Mouse (Mus musculus) kidney, adult 9 months (tissue): ENCODE measurements at regions not wholly inside any gene's neighbourhood (a gene's known extent, or its start where the extent isn't known, plus 50 kb on each side); places are given as distances from the start of the nearest gene placed in this dataset.
"Not testable (repeated sequence)": the region's sequence is repeated elsewhere in the genome, so short reads cannot be mapped to it uniquely, and the experiment has no call there.

Experiments used
- DNase-seq: peaks from one replicate; pipeline ENCODE4 v3.0.0; 2022

- DNase-seq: no peak
Measured at GRCm38 (mm10) chr9:86095460-86095859, 253.3 kb downstream of the Tpbg start.

- peak; percentile 72 for DNase-seq
Measured at GRCm38 (mm10) chr9:86096246-86096645, 254.1 kb downstream of the Tpbg start.

- no peak for DNase-seq
Measured at GRCm38 (mm10) chr9:86099325-86099724, 257.1 kb downstream of the Tpbg start.

GRCm38 (mm10) chr9:86101360-86102086, 259.3 kb downstream of the Tpbg start:
- DNase-seq: no peak

- no peak for DNase-seq
Measured at GRCm38 (mm10) chr9:86103607-86104006, 261.4 kb downstream of the Tpbg start.

GRCm38 (mm10) chr9:86104664-86105063, 262.5 kb downstream of the Tpbg start:
- no peak for DNase-seq

- no peak for DNase-seq
Measured at GRCm38 (mm10) chr9:86105851-86106250, 263.7 kb downstream of the Tpbg start.

GRCm38 (mm10) chr9:86109906-86110305, 267.7 kb downstream of the Tpbg start:
- DNase-seq: no peak

GRCm38 (mm10) chr9:86119370-86119769, 277.2 kb downstream of the Tpbg start:
- DNase-seq: no peak

- DNase-seq: not testable (repeated sequence)
Measured at GRCm38 (mm10) chr9:86135617-86136016, 293.4 kb downstream of the Tpbg start.

GRCm38 (mm10) chr9:86145903-86146302, 303.7 kb downstream of the Tpbg start:
- no peak for DNase-seq

GRCm38 (mm10) chr9:86160316-86160715, 304.4 kb downstream of the Ube2cbp start:
- no peak for DNase-seq

- DNase-seq: peak; percentile 2
Measured at GRCm38 (mm10) chr9:86166362-86167067, 298.2 kb downstream of the Ube2cbp start.

- DNase-seq: no peak
Measured at GRCm38 (mm10) chr9:86170756-86171155, 294.0 kb downstream of the Ube2cbp start.

GRCm38 (mm10) chr9:86186751-86187747, 277.7 kb downstream of the Ube2cbp start:
- no peak for DNase-seq

- no peak for DNase-seq
Measured at GRCm38 (mm10) chr9:86188873-86189272, 275.9 kb downstream of the Ube2cbp start.

GRCm38 (mm10) chr9:86205041-86205440, 259.7 kb downstream of the Ube2cbp start:
- DNase-seq: no peak

- no peak for DNase-seq
Measured at GRCm38 (mm10) chr9:86208334-86208925, 256.3 kb downstream of the Ube2cbp start.

GRCm38 (mm10) chr9:86211267-86211666, 253.5 kb downstream of the Ube2cbp start:
- no peak for DNase-seq

GRCm38 (mm10) chr9:86219669-86220068, 245.1 kb downstream of the Ube2cbp start:
- DNase-seq: no peak

- no peak for DNase-seq
Measured at GRCm38 (mm10) chr9:86224530-86224929, 240.2 kb downstream of the Ube2cbp start.

- no peak for DNase-seq
Measured at GRCm38 (mm10) chr9:86230673-86231350, 233.9 kb downstream of the Ube2cbp start.
